Comparison of ENCODE assay signal across 24 mouse cellular contexts in the genomic region with DNA sequence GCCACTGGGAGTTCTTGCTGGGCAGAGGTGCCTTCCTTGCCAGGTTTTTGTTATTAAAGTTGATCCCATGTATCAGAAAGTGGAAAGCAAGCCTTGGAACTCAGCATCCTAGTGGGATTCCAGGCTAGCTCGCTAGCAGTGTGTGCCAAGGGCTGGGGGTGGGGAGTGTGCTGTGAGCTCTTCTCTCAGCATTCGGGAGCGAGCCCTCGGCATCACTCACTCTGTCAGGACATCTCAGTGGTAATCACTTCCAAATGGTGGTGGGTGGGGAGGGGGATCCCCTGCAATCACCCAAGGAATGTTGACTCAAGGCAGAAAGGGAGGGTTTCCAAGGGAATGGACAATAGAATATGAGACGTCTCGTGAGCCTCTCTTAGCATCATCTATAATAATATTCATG. TPM values are rescaled to one million over a fixed set of nuclear protein-coding genes. Genes with fewer than 3 reads are reported as not detected.
DNase-seq lines count a peak whose midpoint lies in the region; ATAC-seq and TF ChIP-seq lines count a peak whose summit lies in the region.
"Had no signal": no experiment of that assay in that cellular context is flagged by ENCODE, and none has a peak within 500 bp of the region (broad histone marks: within the 10 kb centered on the region; RNA-seq: fewer than 3 reads in every experiment).

No protein-coding gene starts in this region.

- H3K4me3 ChIP-seq in forebrain, embryonic 10.5 days = no peak overlapping the region
- no peak overlapping the region for H3K4me3 ChIP-seq in forebrain, embryonic 15.5 days
- H3K4me3 ChIP-seq in hindbrain, embryonic 11.5 days (ENCODE audit: low read depth, low read length) = no peak overlapping the region
- no peak overlapping the region for H3K4me3 ChIP-seq in hindbrain, embryonic 14.5 days (replicated peaks; ENCODE audit: low read length)
- H3K4me3 ChIP-seq in embryonic facial prominence, embryonic 10.5 days = no peak overlapping the region
- no peak overlapping the region for H3K4me3 ChIP-seq in thymus, adult 2 months (ENCODE audit: control insufficient read depth, insufficient read depth, low read length)
- no peak overlapping the region for H3K4me3 ChIP-seq in kidney, embryonic 16.5 days (ENCODE audit: low read length)
- H3K4me3 ChIP-seq: embryonic facial prominence, embryonic 12.5 days; limb, embryonic 15.5 days; liver, embryonic 15.5 days; megakaryocyte, embryonic 14.5 days had no signal

- no peaks in the 10 kb centered on the region for H3K36me3 ChIP-seq in forebrain, embryonic 10.5 days (replicated peaks)
- no peaks in the 10 kb centered on the region for H3K36me3 ChIP-seq in forebrain, embryonic 15.5 days
- no peaks in the 10 kb centered on the region for H3K36me3 ChIP-seq in hindbrain, embryonic 11.5 days (ENCODE audit: control insufficient read depth, insufficient read depth, low read length)
- H3K36me3 ChIP-seq in hindbrain, embryonic 14.5 days (replicated peaks; ENCODE audit: control insufficient read depth, insufficient read depth) = no peaks in the 10 kb centered on the region
- no peaks in the 10 kb centered on the region for H3K36me3 ChIP-seq in embryonic facial prominence, embryonic 10.5 days (replicated peaks)
- H3K36me3 ChIP-seq in thymus, adult 2 months (ENCODE audit: control insufficient read depth, insufficient read depth, low read length) = no peaks in the 10 kb centered on the region
- no peaks in the 10 kb centered on the region for H3K36me3 ChIP-seq in kidney, embryonic 16.5 days (ENCODE audit: insufficient read depth, low read length)
- H3K36me3 ChIP-seq: embryonic facial prominence, embryonic 12.5 days; limb, embryonic 15.5 days; liver, embryonic 15.5 days had no signal

- H3K4me1 ChIP-seq in forebrain, embryonic 10.5 days = peaks cover 16% of the 10 kb centered on the region
- H3K4me1 ChIP-seq in forebrain, embryonic 15.5 days = no peaks in the 10 kb centered on the region
- peaks cover 2% of the 10 kb centered on the region; the same call in 1 of the 2 replicates for H3K4me1 ChIP-seq in hindbrain, embryonic 11.5 days (replicated peaks; ENCODE audit: control insufficient read depth, insufficient read depth, low read length)
- H3K4me1 ChIP-seq in hindbrain, embryonic 14.5 days (replicated peaks; ENCODE audit: control insufficient read depth, insufficient read depth, low read length) = no peaks in the 10 kb centered on the region
- peaks cover 16% of the 10 kb centered on the region for H3K4me1 ChIP-seq in embryonic facial prominence, embryonic 10.5 days
- no peaks in the 10 kb centered on the region for H3K4me1 ChIP-seq in thymus, adult 2 months (replicated peaks; ENCODE audit: control insufficient read depth, insufficient read depth, low read length)
- no peaks in the 10 kb centered on the region for H3K4me1 ChIP-seq in kidney, embryonic 16.5 days (ENCODE audit: insufficient read depth, low read length)
- H3K4me1 ChIP-seq: liver, embryonic 15.5 days; megakaryocyte, embryonic 14.5 days had no signal

- no peak for ATAC-seq in forebrain, embryonic 15.5 days (replicated peaks)
- ATAC-seq in hindbrain, embryonic 11.5 days (ENCODE audit: low FRiP score) = no peak
- ATAC-seq in hindbrain, embryonic 14.5 days (ENCODE audit: low FRiP score) = no peak
- no peak for ATAC-seq in kidney, embryonic 16.5 days (ENCODE audit: low FRiP score, low TSS enrichment)
- ATAC-seq: hindbrain, embryonic 16.5 days; intestine, embryonic 16.5 days; Patski had no signal

- TF ChIP-seq POLR2A in thymus, adult 2 months (IDR thresholded peaks at IDR 0.05; ENCODE audit: control insufficient read depth, extremely low read depth, insufficient read depth, low read length, poor library complexity) = no peak

- WGBS in forebrain, embryonic 10.5 days = 12% methylated on average over 6 of the region's 6 CpGs
- 22% methylated on average over 6 of the region's 6 CpGs for WGBS in forebrain, embryonic 15.5 days
- WGBS in hindbrain, embryonic 11.5 days = 9% methylated on average over 6 of the region's 6 CpGs
- WGBS in hindbrain, embryonic 14.5 days = 3% methylated on average over 6 of the region's 6 CpGs
- WGBS in embryonic facial prominence, embryonic 10.5 days = 6% methylated on average over 6 of the region's 6 CpGs
- WGBS in thymus, adult 2 months = 16% methylated on average over 6 of the region's 6 CpGs
- WGBS in kidney, embryonic 16.5 days = 4% methylated on average over 6 of the region's 6 CpGs

- H3K9me3 ChIP-seq in forebrain, embryonic 10.5 days = no peaks in the 10 kb centered on the region
- H3K9me3 ChIP-seq in forebrain, embryonic 15.5 days = no peaks in the 10 kb centered on the region
- H3K9me3 ChIP-seq in hindbrain, embryonic 11.5 days (ENCODE audit: control insufficient read depth, low read length) = no peaks in the 10 kb centered on the region
- H3K9me3 ChIP-seq in hindbrain, embryonic 14.5 days (ENCODE audit: control insufficient read depth, low read length) = no peaks in the 10 kb centered on the region
- no peaks in the 10 kb centered on the region for H3K9me3 ChIP-seq in embryonic facial prominence, embryonic 10.5 days
- no peaks in the 10 kb centered on the region for H3K9me3 ChIP-seq in kidney, embryonic 16.5 days (ENCODE audit: low read length)
- H3K9me3 ChIP-seq: embryonic facial prominence, embryonic 12.5 days; limb, embryonic 15.5 days; liver, embryonic 15.5 days had no signal

- DNase-seq in forebrain, embryonic 10.5 days (ENCODE audit: extremely low spot score, low spot score) = peak; percentile 25
- peak; percentile 31 for DNase-seq in hindbrain, embryonic 11.5 days (ENCODE audit: low spot score)
- DNase-seq in hindbrain, embryonic 14.5 days (ENCODE audit: low spot score) = no peak
- peak; percentile 62 for DNase-seq in embryonic facial prominence, embryonic 10.5 days (ENCODE audit: low spot score)
- peak; percentile 78 for DNase-seq in mesoderm, embryonic 11.5 days (ENCODE audit: low read depth, low spot score)
- no peak for DNase-seq in thymus, adult 2 months
- DNase-seq: adrenal gland, postnatal 10 days; cerebellum, adult 9-11 months; gastrocnemius, postnatal 36 days; lung, postnatal 10 days; right cerebral cortex, postnatal 4 days; thymus, postnatal 4 days had no signal

- H3K27me3 ChIP-seq in forebrain, embryonic 10.5 days (ENCODE audit: poor library complexity, severe bottlenecking) = peaks cover 35% of the 10 kb centered on the region
- no peaks in the 10 kb centered on the region for H3K27me3 ChIP-seq in forebrain, embryonic 15.5 days
- H3K27me3 ChIP-seq in hindbrain, embryonic 11.5 days (ENCODE audit: control insufficient read depth, insufficient read depth, low read length) = no peaks in the 10 kb centered on the region
- H3K27me3 ChIP-seq in hindbrain, embryonic 14.5 days (ENCODE audit: control insufficient read depth, insufficient read depth, low read length) = no peaks in the 10 kb centered on the region
- H3K27me3 ChIP-seq in embryonic facial prominence, embryonic 10.5 days (replicated peaks; ENCODE audit: low read depth, poor library complexity, severe bottlenecking) = peaks cover 34% of the 10 kb centered on the region; the same call in 1 of the 2 replicates
- no peaks in the 10 kb centered on the region for H3K27me3 ChIP-seq in thymus, adult 2 months (ENCODE audit: control insufficient read depth, insufficient read depth, low read length)
- no peaks in the 10 kb centered on the region for H3K27me3 ChIP-seq in kidney, embryonic 16.5 days (ENCODE audit: insufficient read depth, low read length)
- H3K27me3 ChIP-seq: liver, embryonic 15.5 days had no signal

- no peak overlapping the region for H3K4me2 ChIP-seq in forebrain, embryonic 15.5 days (replicated peaks)
- H3K4me2 ChIP-seq in hindbrain, embryonic 11.5 days (replicated peaks; ENCODE audit: low read depth, low read length) = no peak overlapping the region
- no peak overlapping the region for H3K4me2 ChIP-seq in hindbrain, embryonic 14.5 days (replicated peaks)
- no peak overlapping the region for H3K4me2 ChIP-seq in kidney, embryonic 16.5 days (replicated peaks; ENCODE audit: low read depth, low read length)
- H3K4me2 ChIP-seq: embryonic facial prominence, embryonic 12.5 days; limb, embryonic 15.5 days; liver, embryonic 15.5 days had no signal

- H3K9ac ChIP-seq in forebrain, embryonic 15.5 days (replicated peaks) = no peak overlapping the region
- no peak overlapping the region for H3K9ac ChIP-seq in hindbrain, embryonic 11.5 days (ENCODE audit: low read depth, low read length)
- no peak overlapping the region for H3K9ac ChIP-seq in hindbrain, embryonic 14.5 days
- H3K9ac ChIP-seq in kidney, embryonic 16.5 days (replicated peaks; ENCODE audit: low read length) = no peak overlapping the region
- H3K9ac ChIP-seq: embryonic facial prominence, embryonic 12.5 days; limb, embryonic 15.5 days; liver, embryonic 15.5 days had no signal

- no peak for TF ChIP-seq CTCF in thymus, adult 2 months (IDR thresholded peaks at IDR 0.05; ENCODE audit: borderline replicate concordance, control insufficient read depth, extremely low read depth, insufficient read depth, low read length, poor library complexity)

- no peak overlapping the region for H3K27ac ChIP-seq in forebrain, embryonic 10.5 days
- no peak overlapping the region for H3K27ac ChIP-seq in forebrain, embryonic 15.5 days (replicated peaks)
- no peak overlapping the region for H3K27ac ChIP-seq in hindbrain, embryonic 11.5 days (ENCODE audit: low read depth, low read length)
- no peak overlapping the region for H3K27ac ChIP-seq in hindbrain, embryonic 14.5 days
- H3K27ac ChIP-seq in embryonic facial prominence, embryonic 10.5 days (replicated peaks) = 0 out of 2 replicates have a peak overlapping the region, but pooled peaks have one; percentile 35
- H3K27ac ChIP-seq in thymus, adult 2 months (ENCODE audit: control insufficient read depth, insufficient read depth, low read length) = no peak overlapping the region
- H3K27ac ChIP-seq in kidney, embryonic 16.5 days (ENCODE audit: low read length) = no peak overlapping the region
- H3K27ac ChIP-seq: embryonic facial prominence, embryonic 12.5 days; limb, embryonic 15.5 days; liver, embryonic 15.5 days had no signal

RNA-seq across cellular contexts. Expression of gene Lmx1a, which starts 45.4 kb away (rescaled TPM):
- 5.4 and 6.3 TPM in 2 replicates for polyA plus RNA-seq in forebrain, embryonic 10.5 days (2016; fragmentation: Nextera tagmentation; extraction: Ambion mirVana)
- 2.6 and 3.7 TPM in 2 replicates for polyA plus RNA-seq in forebrain, embryonic 15.5 days (2015; fragmentation: Nextera tagmentation; extraction: Ambion mirVana)
- polyA plus RNA-seq in hindbrain, embryonic 11.5 days (2014; fragmentation: Nextera tagmentation; extraction: Ambion mirVana) = 5.6 and 11.4 TPM in 2 replicates
- polyA plus RNA-seq in hindbrain, embryonic 14.5 days (2014; fragmentation: Nextera tagmentation; extraction: Ambion mirVana) = 3.3 and 4.7 TPM in 2 replicates
- polyA plus RNA-seq in embryonic facial prominence, embryonic 10.5 days (2016; fragmentation: Nextera tagmentation; extraction: Ambion mirVana) = 2.6 and 4.9 TPM in 2 replicates
- 0.13 and 0.18 TPM in 2 replicates for polyA plus RNA-seq in thymus, adult 2 months (2012; rRNA removed)
- polyA plus RNA-seq in kidney, embryonic 16.5 days (2015; fragmentation: Nextera tagmentation; extraction: Ambion mirVana) = 0.05 TPM in 2 replicates
- polyA plus RNA-seq: frontal cortex, adult 2 months; heart, postnatal 0 days; kidney, embryonic 14.5 days had no signal

Comparison
In these comparisons a context has a peak if more than half of its experiments do, and no peak if none do; other contexts are left out.
1. DNase-seq: peak in forebrain, embryonic 10.5 days (single experiment), hindbrain, embryonic 11.5 days (single experiment), embryonic facial prominence, embryonic 10.5 days (single experiment) and mesoderm, embryonic 11.5 days (single experiment); none in hindbrain, embryonic 14.5 days (single experiment) and thymus, adult 2 months (single experiment).